Mouse (Mus musculus): ENCODE measurements at regions not wholly inside any gene's neighbourhood (a gene's known extent, or its start where the extent isn't known, plus 50 kb on each side); places are given as distances from the start of the nearest gene placed in this dataset.

- TF ChIP-seq ZC3H11A (IDR thresholded peaks at IDR 0.05; ENCODE audit: borderline replicate concordance, low read depth, low read length), result no peak
- TF ChIP-seq CHD2 (IDR thresholded peaks at IDR 0.05; ENCODE audit: low read depth, low read length), result no peak
- no peak for TF ChIP-seq MAFK (IDR thresholded peaks at IDR 0.05; ENCODE audit: insufficient read depth, low read depth, low read length)
- TF ChIP-seq ZNF384 (IDR thresholded peaks at IDR 0.05; ENCODE audit: low read depth, low read length), result no peak
- TF ChIP-seq HCFC1 (IDR thresholded peaks at IDR 0.05; ENCODE audit: borderline replicate concordance, insufficient read depth, low read length), result no peak
Measured at GRCm38 (mm10) chr1:30416582-30416981, 457.1 kb downstream of the Phf3 start.

All from ES-E14 (cell line).